Mouse (Mus musculus) liver, adult 10 weeks (tissue): Measurements from ENCODE around the gene Rai14. TPM values are rescaled to one million over a fixed set of nuclear protein-coding genes. Genes with fewer than 3 reads are reported as not detected.

Source experiments
- polyA plus RNA-seq: library from polyadenylated mRNA; stranded (reverse); fragments of 350-450 nt; fragmentation: Illumina TruSeq; extraction: RNeasy Lipid Tissue Mini Kit (QIAGEN cat#74804); gene quantifications from one replicate; pipeline ENCODE4 v1.2.3, GENCODE M21; 2014; ENCODE audit warnings: low read depth, low replicate concordance

Rai14 gene
- 18.2 TPM for polyA plus RNA-seq

GRCm38 (mm10) chr15:10714409-10715138 lies at the start of gene Rai14:
Gene Rai14 (minus strand): TSS chr15:10714624.

DNA sequence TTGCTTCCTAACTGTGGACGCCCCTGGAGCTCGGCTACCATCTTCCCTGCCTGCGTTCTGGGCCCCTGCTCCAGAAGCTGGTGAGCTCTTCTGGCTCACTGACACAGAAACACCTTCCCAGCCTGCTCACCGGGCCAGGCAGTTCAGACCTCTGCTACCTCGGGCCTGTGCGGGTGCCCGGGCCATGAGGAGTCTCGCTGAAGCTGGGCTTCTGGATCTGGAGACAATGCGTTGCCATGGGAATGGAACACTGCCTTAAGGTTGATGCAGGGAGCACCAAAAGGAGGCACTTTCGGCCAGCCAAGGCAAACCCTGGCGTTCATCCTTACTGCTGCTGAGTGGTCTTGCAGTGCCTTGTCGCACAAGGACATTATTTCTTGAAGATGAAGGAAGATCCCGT lies 156.0 kb downstream of the Rai14 start, which contains the start of gene Ttc23l:
Ttc23l (minus strand) TSS at position 204 of the 400 bp plus-strand sequence.

Other genes with a start within 250 kb of the Rai14 start
- 53.0 TPM for gene Dnajc21, start 244.1 kb downstream of the Rai14 start, polyA plus RNA-seq
- gene Brix1, start 228.7 kb downstream of the Rai14 start, polyA plus RNA-seq: 76.3 TPM
- 6.8 TPM for gene Rad1, start 228.6 kb downstream of the Rai14 start, polyA plus RNA-seq
- gene Ttc23l, start 156.0 kb downstream of the Rai14 start, polyA plus RNA-seq: not detected
- gene C1qtnf3, start 237.7 kb upstream of the Rai14 start, polyA plus RNA-seq: not detected